Mouse (Mus musculus) spleen, postnatal 14 days (tissue): Measurements from ENCODE around the gene Rgs12.

Experiments used
- DNase-seq, 2 experiments: peaks; one replicate each; pipeline ENCODE4 v3.0.0; 2021 to 2022; ENCODE audit warnings: low spot score in 2 of 2

The Rgs12 gene

DNA sequence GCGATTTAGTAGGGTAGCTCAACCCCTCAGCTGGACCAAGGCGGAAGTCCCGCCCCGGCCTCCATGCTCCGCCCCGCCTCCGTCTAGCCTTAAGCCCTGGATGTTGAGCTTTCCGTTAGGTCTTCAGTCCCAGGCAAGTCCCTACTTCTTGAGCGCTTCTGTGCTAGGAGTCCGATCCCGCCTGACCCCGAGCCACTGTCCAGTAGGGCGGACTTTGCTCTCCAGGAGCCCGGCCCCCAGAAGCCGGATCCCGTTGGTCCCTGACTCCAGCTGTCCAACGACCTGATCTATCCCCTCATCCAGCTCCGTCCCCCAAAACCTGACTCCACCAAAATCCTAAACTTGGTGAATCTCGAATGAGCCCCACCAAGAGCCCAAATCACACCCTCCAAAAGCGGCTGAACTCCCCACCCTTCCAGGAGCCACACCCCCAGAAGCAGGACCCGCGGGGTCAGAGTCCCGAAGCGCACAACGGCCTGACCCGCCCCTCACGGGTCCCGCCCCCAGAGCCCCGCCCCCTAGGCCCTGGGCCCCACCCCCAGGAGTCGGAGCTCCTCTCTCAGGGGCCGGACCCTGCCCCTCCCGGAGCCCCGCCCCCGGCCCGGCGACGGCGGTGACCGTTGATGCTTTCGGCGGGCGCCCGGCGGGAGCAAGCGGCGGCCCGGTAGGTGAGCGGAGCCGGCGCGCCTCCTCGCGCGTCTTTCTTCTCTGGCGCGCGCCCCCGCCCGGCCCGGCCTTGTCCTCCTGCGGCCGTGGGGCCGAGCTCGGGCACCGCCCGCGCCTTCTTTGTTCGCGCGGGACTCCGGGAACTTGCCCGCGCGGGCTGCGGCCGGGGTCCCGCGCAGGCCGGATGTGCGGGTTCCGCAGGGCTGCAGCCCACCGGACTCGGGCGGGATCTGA lies at the start of gene Rgs12:
Rgs12 (plus strand) TSS at position 585 of the 900 bp plus-strand sequence.
- DNase-seq, result peak; percentile 79 to 82

DNA sequence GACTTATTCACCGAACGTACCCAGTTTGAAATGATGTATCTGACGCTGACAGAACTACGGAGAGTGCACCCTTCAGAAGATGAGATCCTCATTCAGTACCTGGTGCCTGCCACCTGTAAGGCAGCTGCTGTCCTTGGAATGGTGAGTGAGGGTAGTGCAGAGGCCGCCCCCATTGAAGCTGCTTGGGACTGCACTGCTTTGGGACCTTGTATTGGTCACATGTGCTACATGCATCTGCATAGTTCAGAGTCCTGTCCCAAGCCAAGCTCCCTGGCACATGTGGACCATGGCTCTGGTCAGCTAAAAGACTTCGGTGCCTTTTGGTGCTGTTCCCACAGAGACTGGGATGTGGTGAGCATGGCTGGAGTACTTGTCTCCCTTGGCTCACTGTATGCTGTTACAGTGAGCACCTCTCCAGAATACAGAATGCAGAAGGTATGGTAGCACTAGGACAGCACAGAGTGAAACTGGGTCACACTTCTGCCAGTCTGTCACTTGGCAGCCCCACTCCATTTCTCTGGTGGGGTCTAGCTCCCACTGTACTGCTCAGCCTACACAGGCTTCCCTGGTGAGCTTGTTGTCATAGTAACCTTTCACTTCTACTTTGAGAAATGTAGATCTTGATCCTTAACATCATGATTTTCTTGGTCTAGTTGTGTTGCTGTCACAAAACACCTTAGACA lies 49.3 kb upstream of the Rgs12 start:
- DNase-seq, result no peak

DNA sequence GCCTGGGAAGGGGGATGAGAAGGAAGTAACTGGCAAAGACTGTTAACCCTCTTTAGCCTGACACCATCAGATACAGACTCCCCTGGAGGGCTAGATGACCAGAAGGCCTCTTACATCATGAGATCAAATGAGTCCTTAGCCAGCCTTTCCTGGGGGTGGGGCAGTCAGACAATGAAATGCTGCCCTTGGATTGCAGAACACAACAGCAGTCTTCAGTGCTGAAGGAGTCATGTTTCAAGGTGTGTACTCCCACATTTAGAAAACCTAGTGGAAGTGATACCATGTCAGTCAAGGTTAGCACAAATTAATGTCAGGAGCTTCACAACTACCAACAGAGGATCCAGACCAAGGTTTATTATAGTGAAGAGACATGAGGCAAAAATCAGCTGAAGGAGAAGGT lies 46.9 kb upstream of the Rgs12 start:
- no peak for DNase-seq

DNA sequence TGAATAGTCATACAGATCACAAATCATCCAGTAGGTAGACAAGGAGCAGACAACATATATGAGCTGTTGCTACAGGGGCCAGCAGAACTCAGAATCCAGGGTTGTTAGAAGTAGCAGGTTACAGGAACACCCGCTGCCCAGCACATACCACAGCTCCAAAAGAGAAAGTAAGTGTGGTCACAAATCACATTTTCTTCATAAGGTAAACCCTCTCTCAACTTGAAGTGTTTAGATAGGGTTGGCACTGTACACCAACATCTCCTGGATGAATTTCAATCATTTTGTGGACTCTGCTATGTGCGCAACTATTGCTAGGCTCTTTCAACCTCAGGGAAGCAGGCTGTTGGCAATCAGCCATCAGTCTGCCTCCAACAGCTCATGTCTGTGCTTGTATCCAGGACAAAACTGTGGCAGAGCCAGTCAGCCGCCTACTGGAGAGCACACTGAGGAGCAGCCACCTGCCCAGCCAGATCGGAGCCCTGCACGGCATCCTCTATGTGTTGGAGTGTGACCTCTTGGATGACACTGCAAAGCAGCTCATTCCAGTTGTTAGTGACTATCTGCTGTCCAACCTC lies 46.3 kb upstream of the Rgs12 start:
- DNase-seq, result no peak

DNA sequence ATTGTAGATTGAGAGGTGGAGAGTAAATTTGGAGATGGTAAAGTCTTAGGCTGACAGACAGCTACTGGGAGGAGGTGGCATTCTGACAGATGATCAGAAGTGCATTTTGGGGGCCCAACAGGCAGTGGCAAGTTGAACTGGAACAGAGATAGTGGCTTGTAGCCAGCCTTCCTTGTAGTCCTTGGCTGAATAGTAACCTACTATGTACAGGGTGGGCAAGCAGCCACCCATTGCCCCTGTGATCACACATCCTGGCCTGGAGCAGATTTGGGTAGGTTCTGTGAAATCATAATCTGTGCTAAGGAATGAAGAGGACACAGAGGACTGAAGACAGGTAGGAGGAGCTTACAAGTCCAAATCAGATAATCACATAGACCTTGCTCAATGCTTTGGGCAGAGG lies 44.8 kb upstream of the Rgs12 start:
- no peak for DNase-seq

DNA sequence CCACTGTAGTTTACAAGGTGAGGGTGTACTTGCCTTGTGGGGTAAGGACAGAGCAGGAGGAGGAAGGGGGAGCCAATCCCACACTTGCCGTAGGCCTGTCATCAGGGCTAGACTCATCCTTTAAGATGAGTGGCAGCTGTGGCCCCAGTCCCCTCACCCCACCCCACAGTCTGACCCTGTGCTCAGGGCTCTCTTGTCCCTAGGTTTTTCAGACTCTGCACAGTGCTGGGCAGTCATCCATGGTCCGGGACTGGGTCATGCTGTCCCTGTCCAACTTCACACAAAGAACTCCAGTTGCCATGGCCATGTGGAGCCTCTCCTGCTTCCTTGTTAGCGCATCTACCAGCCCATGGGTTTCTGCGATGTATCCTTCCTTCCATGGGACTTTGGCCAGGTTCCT lies 42.0 kb upstream of the Rgs12 start:
- no peak for DNase-seq

DNA sequence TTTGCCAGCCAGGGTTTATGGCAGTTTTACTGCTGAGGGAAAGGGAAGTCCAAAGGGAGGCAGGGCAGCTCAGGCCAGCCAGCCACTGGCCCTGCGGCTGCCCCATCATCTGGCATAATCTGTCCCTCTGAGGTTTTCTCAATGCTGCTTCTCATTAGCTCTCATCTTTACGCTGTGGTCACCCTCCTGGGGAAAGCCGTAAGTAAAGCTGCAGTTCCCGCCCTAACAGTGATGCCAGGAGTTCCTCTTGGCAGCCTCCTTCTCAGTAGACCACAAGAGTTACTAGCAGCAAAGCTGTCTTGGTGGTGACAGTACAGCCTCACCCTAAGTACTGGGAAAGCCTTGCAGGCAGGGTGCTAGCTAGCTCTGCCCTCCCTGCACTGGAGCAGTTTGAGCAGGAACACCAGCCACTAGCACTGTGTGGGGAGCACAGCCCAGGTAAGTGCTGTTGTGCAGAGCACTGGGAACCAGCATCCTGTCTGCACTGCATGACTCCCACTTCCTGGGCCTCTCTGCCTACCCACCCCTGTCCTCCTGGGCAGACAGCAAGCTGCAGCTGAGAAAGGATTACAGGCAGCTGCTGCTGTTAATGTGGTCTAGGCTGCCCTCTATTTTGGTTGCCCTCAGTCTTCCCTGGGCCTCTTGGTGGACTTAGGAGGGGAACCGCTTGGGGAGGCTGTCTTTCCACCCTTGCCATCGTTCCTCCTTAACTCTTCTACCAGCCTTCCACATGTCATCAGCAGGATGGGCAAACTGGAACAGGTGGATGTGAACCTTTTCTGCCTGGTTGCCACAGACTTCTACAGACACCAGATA lies 41.1 kb upstream of the Rgs12 start, which contains the start of gene Msantd1:
Msantd1 (plus strand) TSS at position 103 of the 816 bp plus-strand sequence.
- no peak for DNase-seq

DNA sequence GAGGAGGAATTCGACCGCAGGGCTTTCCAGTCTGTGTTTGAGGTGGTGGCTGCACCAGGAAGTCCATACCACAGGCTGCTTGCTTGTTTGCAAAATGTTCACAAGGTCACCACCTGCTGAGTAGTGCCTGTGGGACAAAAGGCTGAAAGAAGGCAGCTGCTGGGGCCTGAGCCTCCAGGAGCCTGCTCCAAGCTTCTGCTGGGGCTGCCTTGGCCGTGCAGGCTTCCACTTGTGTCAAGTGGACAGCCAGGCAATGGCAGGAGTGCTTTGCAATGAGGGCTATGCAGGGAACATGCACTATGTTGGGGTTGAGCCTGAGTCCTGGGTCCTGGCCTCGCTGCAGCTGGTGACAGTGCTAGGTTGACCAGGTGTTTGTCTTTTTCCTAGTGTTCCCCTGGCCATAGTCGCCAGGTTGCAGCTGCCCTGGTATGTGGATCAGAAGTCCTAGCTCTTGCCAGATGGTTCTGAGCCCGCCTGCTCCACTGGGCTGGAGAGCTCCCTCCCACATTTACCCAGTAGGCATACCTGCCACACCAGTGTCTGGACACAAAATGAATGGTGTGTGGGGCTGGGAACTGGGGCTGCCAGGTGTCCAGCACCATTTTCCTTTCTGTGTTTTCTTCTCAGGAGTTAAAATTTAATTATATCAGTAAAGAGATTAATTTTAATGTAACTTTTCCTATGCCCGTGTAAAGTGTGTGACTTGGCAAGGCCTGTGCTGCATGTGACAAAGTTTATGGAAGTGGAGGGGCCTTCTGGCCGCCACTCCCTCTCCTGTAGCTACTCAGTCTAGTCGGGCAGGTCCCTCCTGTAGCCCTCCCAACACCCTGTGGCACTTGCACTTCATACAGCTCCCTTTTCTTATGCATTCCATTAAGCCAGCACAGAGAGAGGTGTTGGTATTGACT lies 40.3 kb upstream of the Rgs12 start:
- DNase-seq, result no peak

DNA sequence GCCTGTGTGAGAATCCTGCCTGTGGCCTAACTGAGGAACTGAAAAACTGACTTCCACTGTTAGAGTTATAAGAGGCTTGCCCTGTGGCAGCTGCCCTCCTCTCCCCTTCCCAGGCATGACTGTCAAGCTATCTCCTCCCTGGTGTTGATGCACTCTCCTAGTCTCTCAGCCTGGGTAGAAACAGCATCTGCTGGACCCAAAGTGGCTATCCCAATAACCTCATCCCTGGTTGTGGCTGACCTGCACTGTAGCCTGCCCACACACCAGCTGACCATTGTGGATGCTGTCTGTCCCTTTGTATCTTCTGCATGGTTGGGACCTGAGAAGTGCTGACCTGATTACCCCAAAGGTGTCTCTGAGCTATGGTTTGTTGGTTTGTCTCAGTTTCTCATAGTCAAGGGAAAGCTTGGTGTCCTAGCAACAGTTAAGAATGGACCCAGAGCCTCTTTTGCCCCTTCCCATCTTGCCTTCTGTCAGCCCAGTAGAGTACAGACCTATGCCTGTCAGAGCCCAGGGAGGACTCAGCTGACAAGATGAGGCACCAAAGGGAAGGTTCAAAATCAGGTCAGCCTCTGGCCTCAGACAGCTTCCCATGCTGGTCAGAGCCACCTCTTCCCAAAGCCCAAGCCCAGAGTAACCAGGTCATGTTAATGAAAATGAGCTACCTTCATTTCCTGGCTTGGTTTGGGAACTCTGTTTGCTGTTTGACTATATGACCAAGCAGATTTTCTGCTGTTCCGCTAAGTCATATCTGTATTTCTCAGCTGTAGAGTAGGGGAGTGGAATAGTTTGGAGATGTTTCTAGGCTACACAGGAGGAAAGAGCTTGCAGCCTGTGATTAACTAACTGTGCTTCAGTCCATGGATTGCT lies 39.4 kb upstream of the Rgs12 start:
- no peak for DNase-seq

DNA sequence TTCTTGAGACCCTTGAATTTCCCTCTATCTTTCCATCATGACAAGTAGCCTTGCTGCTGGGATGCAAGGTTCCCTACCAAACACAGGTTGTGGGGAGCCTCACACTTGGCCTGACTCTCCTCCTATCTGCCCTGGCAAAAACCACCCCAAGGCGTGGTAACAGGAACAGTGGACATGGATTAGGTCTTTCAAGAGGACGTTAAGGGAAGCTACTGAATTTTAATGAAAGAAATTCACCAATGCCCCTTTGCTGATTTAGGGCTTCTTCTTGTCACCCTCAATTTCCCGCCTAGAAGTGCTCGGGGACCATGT lies 38.8 kb upstream of the Rgs12 start:
- no peak for DNase-seq

DNA sequence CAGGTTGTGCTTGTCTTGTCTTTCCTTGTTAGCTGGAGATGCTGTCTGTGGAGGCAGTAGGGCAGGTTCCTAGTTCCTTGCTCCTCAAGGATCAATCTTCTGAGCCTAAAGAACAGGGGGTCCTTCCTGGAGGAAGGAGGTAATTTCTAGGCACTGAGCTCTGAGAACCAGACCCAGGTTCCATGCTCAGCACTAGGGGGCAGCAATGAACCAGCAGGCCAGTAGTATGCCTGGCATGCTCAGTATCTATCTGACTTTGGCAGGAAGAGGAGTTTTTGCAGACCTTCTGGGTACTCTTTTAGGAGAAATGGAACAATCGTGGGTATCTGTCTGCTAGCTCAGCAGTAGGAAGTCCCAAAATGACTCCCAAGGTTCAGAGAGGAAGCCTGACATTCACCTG lies 33.4 kb upstream of the Rgs12 start:
- peak; percentile 65 to 73 for DNase-seq

DNA sequence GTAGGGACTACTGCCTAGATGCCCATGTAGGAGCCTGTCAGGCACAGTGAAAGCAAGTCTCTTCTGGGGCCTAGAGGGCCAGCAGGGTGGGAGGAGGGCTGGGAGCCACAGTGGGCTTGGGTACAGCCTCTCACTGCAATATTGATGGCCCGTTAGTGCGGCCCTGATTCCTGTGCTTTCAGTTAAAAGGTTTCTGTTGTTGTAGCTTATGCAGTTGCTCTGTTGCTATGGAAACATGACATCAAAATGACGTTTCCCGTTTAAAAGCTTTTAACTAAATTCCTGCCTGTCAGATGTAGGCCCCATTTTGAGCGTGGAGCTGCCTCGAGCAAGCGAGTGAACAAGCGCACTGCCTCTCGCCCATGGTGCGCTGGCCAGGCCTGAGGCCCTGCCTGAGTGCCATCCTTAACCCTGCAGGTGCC lies 32.0 kb upstream of the Rgs12 start:
- DNase-seq, result no peak

DNA sequence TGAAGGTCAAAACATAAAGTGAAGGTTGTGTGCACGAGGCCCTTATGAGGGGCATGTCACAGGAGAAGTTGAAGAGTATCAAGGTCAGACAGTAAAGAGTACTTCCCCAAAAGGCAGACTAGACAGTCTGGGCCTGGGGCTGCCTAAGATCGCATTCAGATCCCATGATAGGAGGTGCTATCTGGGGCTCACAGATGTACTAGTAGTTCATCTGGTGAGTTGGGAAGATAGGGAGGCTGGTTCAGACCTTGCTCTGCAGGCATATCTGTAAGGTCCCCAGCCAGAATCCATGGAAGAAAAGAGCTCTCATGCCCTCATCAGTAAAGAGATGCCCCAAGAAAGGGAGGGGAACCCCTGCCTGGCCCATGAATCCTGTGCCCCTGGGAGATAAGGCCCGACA lies 30.5 kb upstream of the Rgs12 start:
- no peak for DNase-seq

DNA sequence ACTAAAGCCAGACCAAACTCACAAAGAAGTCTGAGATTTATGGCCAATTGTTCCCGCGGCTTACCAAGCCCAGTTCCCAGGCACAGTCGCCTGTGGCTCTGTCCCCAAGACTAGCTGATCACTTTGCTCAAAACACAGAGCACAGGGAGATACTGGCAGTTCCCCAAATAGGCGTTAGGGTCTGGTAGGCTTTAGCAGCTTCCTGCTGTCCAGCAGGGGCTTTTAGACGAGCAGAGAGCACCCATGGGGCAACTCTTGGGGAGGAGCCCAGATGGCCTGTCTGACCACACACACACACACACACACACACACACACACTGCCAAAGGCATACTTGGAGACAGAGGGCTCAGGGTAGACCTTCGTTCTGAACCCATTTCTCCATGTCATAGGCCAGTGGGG lies 26.7 kb upstream of the Rgs12 start:
- DNase-seq, result no peak

DNA sequence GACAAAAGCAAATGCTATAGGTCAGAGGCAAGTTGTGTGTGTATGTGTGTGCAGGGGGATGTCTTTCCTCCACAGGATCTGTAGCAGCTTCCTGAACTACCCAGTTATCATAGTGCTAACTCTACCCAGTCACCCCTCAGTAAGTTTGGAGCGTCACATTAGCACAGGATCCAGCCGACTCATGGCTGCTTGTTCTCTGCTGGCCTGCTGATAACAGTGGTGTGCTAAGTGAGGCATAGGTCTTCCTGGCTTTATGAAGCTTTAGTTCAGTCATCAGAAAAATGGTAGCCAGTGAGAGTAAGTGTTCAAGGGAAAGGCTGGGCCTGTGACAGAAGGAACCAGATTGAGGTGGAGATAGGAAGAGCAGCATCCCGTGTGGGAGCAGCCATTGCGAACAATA lies 25.3 kb upstream of the Rgs12 start:
- no peak for DNase-seq

DNA sequence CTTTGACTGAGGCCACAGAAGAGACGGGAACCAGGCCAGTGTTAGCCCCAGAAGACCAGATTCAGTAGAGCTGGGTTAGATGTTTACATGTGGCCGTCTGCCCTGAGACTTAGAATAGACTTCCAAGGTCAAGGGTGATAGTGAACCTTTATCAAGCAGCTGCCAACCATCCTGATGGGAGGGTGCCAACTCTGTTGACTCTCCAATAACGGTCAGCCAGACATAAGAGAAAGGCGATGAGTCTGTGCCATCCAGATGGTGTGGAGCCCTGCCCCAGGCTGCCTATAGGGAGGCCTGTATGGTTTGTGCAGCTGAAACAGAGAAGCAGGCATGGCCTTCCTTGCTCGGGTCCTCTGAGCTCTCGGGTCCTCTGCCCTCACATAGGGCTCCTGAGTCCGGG lies 24.7 kb upstream of the Rgs12 start:
- DNase-seq, result peak; percentile 54 to 55

DNA sequence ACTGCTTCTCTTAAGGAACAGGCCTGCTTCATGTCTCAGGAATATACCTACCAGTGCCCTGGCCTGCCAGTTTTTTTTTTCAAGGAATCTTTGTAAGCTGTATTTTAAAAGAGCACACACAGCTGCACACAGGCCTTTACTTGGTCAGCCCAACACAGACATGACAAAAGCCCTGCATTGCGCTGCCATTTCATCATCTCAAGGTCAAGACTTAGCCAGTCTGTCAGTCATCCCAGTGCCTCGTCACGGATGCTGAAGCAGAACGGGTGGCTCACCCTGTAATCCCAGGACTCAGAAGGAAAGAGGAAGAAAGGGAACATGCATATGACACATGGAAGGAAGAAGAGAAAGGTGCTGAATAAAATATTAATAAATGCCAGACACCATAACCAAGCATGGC lies 21.6 kb upstream of the Rgs12 start:
- no peak for DNase-seq

DNA sequence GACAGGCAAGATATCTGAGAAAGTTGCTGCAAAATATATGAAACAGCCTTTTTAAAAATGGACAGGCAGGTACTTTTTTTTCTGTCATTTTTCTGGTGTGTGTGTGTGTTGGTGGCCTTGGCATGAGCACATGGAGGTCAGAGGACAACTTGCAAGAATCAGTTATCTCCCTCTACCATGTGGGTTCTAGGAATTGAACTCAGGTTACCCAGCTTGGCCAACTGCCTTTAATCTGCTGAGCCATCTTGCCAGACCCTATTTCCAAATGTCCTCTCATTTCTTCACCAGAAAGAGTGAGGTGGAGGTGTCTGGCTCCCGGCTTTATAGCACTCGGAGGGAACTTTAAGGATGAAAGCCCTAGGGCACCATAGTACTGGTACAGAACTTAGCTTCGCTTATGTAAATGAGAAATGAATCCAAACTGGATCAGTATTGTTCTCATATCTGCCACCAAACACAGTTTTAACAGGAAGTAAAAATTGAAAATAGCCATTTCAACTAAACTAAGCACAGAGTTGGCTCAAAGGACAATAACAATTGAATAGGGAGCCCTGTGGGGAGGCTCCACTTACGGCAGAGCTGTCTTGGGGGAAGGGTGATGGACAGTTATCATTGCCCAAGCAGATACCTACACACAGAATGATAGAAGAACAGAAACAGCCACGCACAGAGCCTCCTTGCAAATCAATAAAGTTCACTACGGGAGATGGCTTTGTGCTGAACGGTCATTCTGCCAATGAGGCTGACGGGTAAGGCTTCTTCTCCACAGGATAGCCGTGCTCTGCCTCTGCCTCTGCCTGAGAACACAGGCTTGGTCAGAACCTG lies 18.9 kb upstream of the Rgs12 start:
- DNase-seq, result no peak

DNA sequence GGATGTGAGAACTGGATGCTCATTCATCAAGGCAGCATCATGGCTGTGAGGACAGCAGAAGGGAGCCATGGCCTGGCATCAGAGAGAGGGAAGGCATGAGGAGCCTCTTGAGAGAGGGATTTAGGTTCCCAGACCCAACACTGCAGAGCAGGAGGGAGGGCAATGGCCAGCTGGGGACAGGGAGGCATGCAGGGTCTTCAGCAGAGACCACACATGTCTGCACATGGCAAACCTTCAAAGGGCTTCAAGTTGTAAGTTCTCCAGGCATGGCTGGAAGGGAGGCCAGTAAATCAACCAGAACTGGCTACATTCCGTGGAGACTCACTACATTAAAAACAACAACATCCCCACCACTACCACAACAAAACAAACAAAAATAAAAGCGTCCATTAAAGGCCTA lies 18.2 kb upstream of the Rgs12 start:
- DNase-seq, result no peak
